Mouse (Mus musculus) neural tube, embryonic 15.5 days (tissue): ENCODE results near the gene Gas7. TPM values are rescaled to one million over a fixed set of nuclear protein-coding genes. Genes with fewer than 3 reads are reported as not detected.

Experiments used
- ATAC-seq: fragments of 200-750 bp; cut with Nextera tagmentation; 2 replicates; pipeline ENCODE4 v1.8.0; 2017; ENCODE audit warnings: mild to moderate bottlenecking, moderate TSS enrichment, moderate library complexity; ENCODE audit not compliant: low FRiP score
- H3K27ac ChIP-seq: fragments of 300-500 bp; sonication (generic); replicated peaks from 2 replicates; pipeline ENCODE4 v1.5.1; 2015; ENCODE audit warnings: mild to moderate bottlenecking, inconsistent platforms
- H3K27me3 ChIP-seq: fragments of 300-500 bp; sonication (generic); replicated peaks from 2 replicates; pipeline ENCODE4 v1.6.1; 2015; ENCODE audit warnings: inconsistent platforms
- H3K36me3 ChIP-seq: fragments of 300-500 bp; sonication (generic); 2 replicates; pipeline ENCODE4 v1.6.1; 2015; ENCODE audit warnings: inconsistent platforms
- H3K4me1 ChIP-seq: fragments of 300-500 bp; sonication (generic); 2 replicates; pipeline ENCODE4 v1.6.1; 2015; ENCODE audit warnings: inconsistent platforms
- H3K4me2 ChIP-seq: fragments of 300-500 bp; sonication (generic); 2 replicates; pipeline ENCODE4 v1.6.1; 2015; ENCODE audit warnings: inconsistent platforms, mild to moderate bottlenecking, moderate library complexity
- H3K4me3 ChIP-seq: fragments of 300-500 bp; sonication (generic); replicated peaks from 2 replicates; pipeline ENCODE4 v1.5.1; 2015; ENCODE audit warnings: mild to moderate bottlenecking, inconsistent platforms
- H3K9ac ChIP-seq: fragments of 300-500 bp; sonication (generic); replicated peaks from 2 replicates; pipeline ENCODE4 v1.6.1; 2015; ENCODE audit warnings: mild to moderate bottlenecking, inconsistent platforms
- H3K9me3 ChIP-seq: fragments of 300-500 bp; sonication (generic); replicated peaks from 2 replicates; pipeline ENCODE4 v1.6.1; 2016; ENCODE audit warnings: inconsistent platforms
- WGBS: fragments of 180-500 bp; shearing (Covaris S2); methylation state at CpG from one replicate; pipeline ENCODE4 v1.1.7; 2015; ENCODE audit warnings: mixed read lengths; 5-methylcytosine and 5-hydroxymethylcytosine counted together
- polyA plus RNA-seq: library from polyadenylated mRNA; unstranded; fragments of >200 nt; fragmentation: Nextera tagmentation; extraction: Ambion mirVana; gene quantifications from 2 replicates; pipeline ENCODE4 v1.2.1, GENCODE M21; 2015

The Gas7 gene
- polyA plus RNA-seq, 1 experiment from 2014 or later: 26.7 TPM

GRCm38 (mm10) chr11:67496796-67497195 lies 41.6 kb downstream of the Gas7 start:
- H3K27me3 ChIP-seq: no peaks in the 10 kb centered on the region
- H3K9me3 ChIP-seq: no peaks in the 10 kb centered on the region
- H3K36me3 ChIP-seq: no peaks in the 10 kb centered on the region
- no peak overlapping the region for H3K4me3 ChIP-seq
- ATAC-seq: no peak
- 71% methylated on average over 1 of the region's 1 CpGs for WGBS
- H3K9ac ChIP-seq: no peak overlapping the region
- no peaks in the 10 kb centered on the region for H3K4me1 ChIP-seq
- H3K27ac ChIP-seq: no peak overlapping the region
- H3K4me2 ChIP-seq: no peak overlapping the region

GRCm38 (mm10) chr11:67500115-67500514 lies 44.9 kb downstream of the Gas7 start:
- H3K9ac ChIP-seq: no peak overlapping the region
- ATAC-seq: no peak
- H3K36me3 ChIP-seq: no peaks in the 10 kb centered on the region
- H3K4me3 ChIP-seq: no peak overlapping the region
- no peaks in the 10 kb centered on the region for H3K27me3 ChIP-seq
- WGBS: 93% methylated on average over 2 of the region's 2 CpGs
- no peak overlapping the region for H3K4me2 ChIP-seq
- no peaks in the 10 kb centered on the region for H3K4me1 ChIP-seq
- no peak overlapping the region for H3K27ac ChIP-seq
- no peaks in the 10 kb centered on the region for H3K9me3 ChIP-seq

- 73% methylated on average over 7 of the region's 7 CpGs for WGBS
- Histone ChIP-seq H3K27me3 (no peaks in the 10 kb centered on the region), H3K9me3 (no peaks in the 10 kb centered on the region), H3K4me2 (no peak overlapping the region), H3K4me1 (no peaks in the 10 kb centered on the region), H3K9ac (no peak overlapping the region), H3K27ac (no peak overlapping the region), H3K4me3 (no peak overlapping the region), H3K36me3 (no peaks in the 10 kb centered on the region)
- ATAC-seq: no peak
Observed at GRCm38 (mm10) chr11:67501468-67502244, 46.4 kb downstream of the Gas7 start.

GRCm38 (mm10) chr11:67509219-67509876 lies 54.1 kb downstream of the Gas7 start:
- 72% methylated on average over 1 of the region's 1 CpGs for WGBS
- no peaks in the 10 kb centered on the region for H3K27me3 ChIP-seq
- no peaks in the 10 kb centered on the region for H3K9me3 ChIP-seq

GRCm38 (mm10) chr11:67510831-67511230 lies 55.6 kb downstream of the Gas7 start:
- Histone ChIP-seq H3K9me3 (no peaks in the 10 kb centered on the region), H3K4me1 (no peaks in the 10 kb centered on the region), H3K27ac (no peak overlapping the region), H3K4me3 (no peak overlapping the region), H3K4me2 (no peak overlapping the region), H3K27me3 (no peaks in the 10 kb centered on the region), H3K36me3 (no peaks in the 10 kb centered on the region), H3K9ac (no peak overlapping the region)
- WGBS: 87% methylated on average over 4 of the region's 4 CpGs
- no peak for ATAC-seq

More at GRCm38 (mm10) chr11:67509219-67509876, 54.1 kb downstream of the Gas7 start:
- Histone ChIP-seq H3K4me1 (no peaks in the 10 kb centered on the region), H3K9ac (no peak overlapping the region), H3K36me3 (no peaks in the 10 kb centered on the region), H3K4me2 (no peak overlapping the region), H3K27ac (no peak overlapping the region), H3K4me3 (no peak overlapping the region)
- ATAC-seq: no peak

- H3K9ac ChIP-seq: no peak overlapping the region
- H3K27me3 ChIP-seq: no peaks in the 10 kb centered on the region
- no peak for ATAC-seq
- H3K4me3 ChIP-seq: no peak overlapping the region
- H3K27ac ChIP-seq: no peak overlapping the region
- no peak overlapping the region for H3K4me2 ChIP-seq
- WGBS: 89% methylated on average over 4 of the region's 4 CpGs
- no peaks in the 10 kb centered on the region for H3K36me3 ChIP-seq
- H3K9me3 ChIP-seq: no peaks in the 10 kb centered on the region
- H3K4me1 ChIP-seq: no peaks in the 10 kb centered on the region
Observed at GRCm38 (mm10) chr11:67513001-67513400, 57.8 kb downstream of the Gas7 start.

GRCm38 (mm10) chr11:67514401-67514800 lies 59.2 kb downstream of the Gas7 start:
- WGBS: 88% methylated on average over 8 of the region's 8 CpGs
- Histone ChIP-seq H3K36me3 (no peaks in the 10 kb centered on the region), H3K4me3 (no peak overlapping the region), H3K4me1 (no peaks in the 10 kb centered on the region), H3K27ac (no peak overlapping the region; the same call in 1 of the 2 replicates), H3K9ac (no peak overlapping the region), H3K4me2 (no peak overlapping the region), H3K27me3 (no peaks in the 10 kb centered on the region), H3K9me3 (no peaks in the 10 kb centered on the region)
- ATAC-seq: no peak

GRCm38 (mm10) chr11:67515020-67515911 lies 60.0 kb downstream of the Gas7 start:
- 60% methylated on average over 5 of the region's 5 CpGs for WGBS
- peak overlapping the region; percentile 46; the same call in 1 of the 2 replicates for H3K27ac ChIP-seq

GRCm38 (mm10) chr11:67515912-67516305 lies 60.7 kb downstream of the Gas7 start:
- Histone ChIP-seq H3K4me1 (no peaks in the 10 kb centered on the region), H3K4me2 (no peak overlapping the region), H3K4me3 (no peak overlapping the region), H3K27me3 (no peaks in the 10 kb centered on the region), H3K27ac (no peak overlapping the region), H3K9ac (no peak overlapping the region), H3K9me3 (no peaks in the 10 kb centered on the region), H3K36me3 (no peaks in the 10 kb centered on the region)
- ATAC-seq: no peak
- WGBS: 83% methylated on average over 3 of the region's 3 CpGs

More at GRCm38 (mm10) chr11:67515020-67515911, 60.0 kb downstream of the Gas7 start:
- Histone ChIP-seq H3K36me3 (no peaks in the 10 kb centered on the region), H3K4me2 (no peak overlapping the region), H3K27me3 (no peaks in the 10 kb centered on the region), H3K9me3 (no peaks in the 10 kb centered on the region), H3K4me3 (no peak overlapping the region), H3K9ac (no peak overlapping the region), H3K4me1 (no peaks in the 10 kb centered on the region)
- ATAC-seq: no peak

- 72% methylated on average over 2 of the region's 2 CpGs for WGBS
- H3K4me3 ChIP-seq: no peak overlapping the region
- H3K9ac ChIP-seq: no peak overlapping the region
- no peaks in the 10 kb centered on the region for H3K27me3 ChIP-seq
- H3K4me2 ChIP-seq: no peak overlapping the region
- no peak for ATAC-seq
- H3K4me1 ChIP-seq: no peaks in the 10 kb centered on the region
- no peak overlapping the region for H3K27ac ChIP-seq
- H3K36me3 ChIP-seq: no peaks in the 10 kb centered on the region
- H3K9me3 ChIP-seq: no peaks in the 10 kb centered on the region
Observed at GRCm38 (mm10) chr11:67517748-67518147, 62.5 kb downstream of the Gas7 start.

- Histone ChIP-seq H3K36me3 (no peaks in the 10 kb centered on the region), H3K27ac (no peak overlapping the region)
- no peak for ATAC-seq
Observed at GRCm38 (mm10) chr11:67518985-67519384, 63.7 kb downstream of the Gas7 start.

More at GRCm38 (mm10) chr11:67518985-67519384, 63.7 kb downstream of the Gas7 start:
- WGBS: 86% methylated on average over 8 of the region's 8 CpGs
- no peaks in the 10 kb centered on the region for H3K9me3 ChIP-seq
- peaks cover 4% of the 10 kb centered on the region; the same call in 1 of the 2 replicates for H3K4me1 ChIP-seq
- no peaks in the 10 kb centered on the region for H3K27me3 ChIP-seq
- H3K9ac ChIP-seq: no peak overlapping the region
- no peak overlapping the region for H3K4me3 ChIP-seq
- no peak overlapping the region for H3K4me2 ChIP-seq
